Mouse (Mus musculus) stomach, postnatal 0 days (tissue): ENCODE data around the gene Dgat2.

Experiments used
- CTCF ChIP-seq: IDR thresholded peaks from 2 replicates; pipeline ENCODE4 v1.5.1; 2016; ENCODE audit warnings: antibody characterized with exemption, low read depth, mild to moderate bottlenecking, moderate library complexity
- EP300 ChIP-seq: optimal IDR thresholded peaks from 2 replicates; pipeline ENCODE3; 2016; ENCODE audit warnings: antibody characterized with exemption

DNA sequence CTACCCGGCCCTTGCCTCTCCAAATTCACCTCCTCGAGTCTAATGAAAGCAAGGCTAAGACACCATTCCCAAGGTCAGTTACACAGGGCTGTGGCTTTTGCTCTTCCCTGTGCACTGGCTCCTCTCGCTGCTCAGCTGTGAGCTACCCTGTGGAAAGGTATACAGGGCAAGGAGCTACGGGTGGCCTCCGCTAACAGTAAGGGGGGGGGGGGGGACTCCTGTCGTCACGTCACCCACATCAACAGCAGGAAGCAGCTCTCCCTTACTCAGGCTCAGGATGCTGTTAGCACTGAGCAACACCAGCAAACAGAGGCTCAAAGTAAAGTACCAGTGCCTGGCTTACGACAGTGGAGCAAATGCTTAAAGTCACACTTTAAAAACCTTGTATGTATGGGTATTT is 29.8 kb downstream of the Dgat2 start:
- TF ChIP-seq CTCF (no peak), EP300 (no peak)
